Mouse (Mus musculus) 3T3-L1 (cell line): ENCODE results near the gene Ccnb1.
A peak's percentile ranks its signal among the peaks of the same experiment; 100 is the strongest.
"Not testable (repeated sequence)": the region's sequence is repeated elsewhere in the genome, so short reads cannot be mapped to it uniquely, and the experiment has no call there.

Experiments
- DNase-seq: peaks from one replicate; pipeline ENCODE4 v3.0.0-alpha.2; 2015; ENCODE audit warnings: low read depth, low spot score

Gene Ccnb1

DNA sequence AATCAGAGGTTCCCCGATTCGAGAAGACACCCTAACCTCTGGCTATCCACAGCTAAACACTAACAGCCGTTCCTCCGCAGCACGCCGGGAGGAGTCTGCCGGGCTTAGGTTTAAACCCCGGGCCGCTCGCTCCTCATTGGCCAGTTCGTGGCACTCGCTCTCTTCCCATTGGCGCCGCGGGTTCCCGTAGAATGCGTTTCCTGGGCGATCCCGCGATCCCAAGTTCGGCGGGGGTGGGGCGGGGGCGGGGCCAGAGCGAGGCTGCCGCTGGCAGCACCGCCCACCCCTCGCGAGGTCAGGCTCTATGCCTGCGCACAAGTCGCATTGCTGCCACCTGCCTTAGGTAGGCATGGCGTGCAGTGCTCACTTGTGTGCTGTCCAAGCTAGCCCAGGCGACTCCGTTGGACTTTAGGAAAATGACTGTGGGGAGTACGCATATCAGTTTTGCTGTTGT lies at the start of gene Ccnb1:
Gene Ccnb1 (minus strand): TSS at position 157 of the 454 bp plus-strand sequence.
- peak; percentile 94 for DNase-seq

DNA sequence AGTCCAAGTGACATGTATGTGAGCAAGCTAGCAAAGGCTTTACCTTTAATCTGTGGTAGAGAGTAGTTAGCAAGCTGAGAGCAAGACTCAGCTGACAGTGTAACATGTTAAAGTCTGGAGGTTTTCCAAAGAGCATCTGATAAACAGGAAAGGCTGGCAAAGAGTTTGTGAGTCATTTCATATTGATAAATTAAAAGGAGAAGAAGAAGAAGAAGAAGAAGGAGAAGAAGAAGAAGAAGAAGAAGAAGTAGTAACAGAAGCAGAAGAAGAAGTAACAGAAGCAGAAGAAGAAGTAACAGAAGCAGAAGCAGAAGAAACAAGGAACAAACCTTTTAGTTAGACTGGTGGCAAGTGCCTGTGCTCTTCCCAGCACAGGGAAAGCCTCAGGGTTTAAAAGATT lies 48.4 kb upstream of the Ccnb1 start:
- no peak for DNase-seq

DNA sequence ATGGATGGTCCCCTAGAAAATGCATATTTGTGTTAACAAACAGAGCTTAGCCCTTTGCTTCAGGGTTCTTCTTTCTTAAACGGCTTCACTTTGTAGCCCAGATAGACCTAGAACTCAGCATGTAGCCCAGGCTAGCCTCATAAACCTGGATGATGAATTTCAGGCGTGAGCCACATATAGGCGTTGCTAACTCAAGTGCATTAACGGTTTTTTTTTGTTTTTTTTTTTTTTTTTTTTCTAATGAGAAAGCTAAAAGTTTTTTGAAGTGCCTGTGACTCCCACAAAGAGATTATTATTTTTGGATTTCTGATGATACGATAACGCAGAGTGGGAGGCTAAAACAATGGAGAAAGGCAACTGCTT lies 47.3 kb upstream of the Ccnb1 start:
- no peak for DNase-seq

DNA sequence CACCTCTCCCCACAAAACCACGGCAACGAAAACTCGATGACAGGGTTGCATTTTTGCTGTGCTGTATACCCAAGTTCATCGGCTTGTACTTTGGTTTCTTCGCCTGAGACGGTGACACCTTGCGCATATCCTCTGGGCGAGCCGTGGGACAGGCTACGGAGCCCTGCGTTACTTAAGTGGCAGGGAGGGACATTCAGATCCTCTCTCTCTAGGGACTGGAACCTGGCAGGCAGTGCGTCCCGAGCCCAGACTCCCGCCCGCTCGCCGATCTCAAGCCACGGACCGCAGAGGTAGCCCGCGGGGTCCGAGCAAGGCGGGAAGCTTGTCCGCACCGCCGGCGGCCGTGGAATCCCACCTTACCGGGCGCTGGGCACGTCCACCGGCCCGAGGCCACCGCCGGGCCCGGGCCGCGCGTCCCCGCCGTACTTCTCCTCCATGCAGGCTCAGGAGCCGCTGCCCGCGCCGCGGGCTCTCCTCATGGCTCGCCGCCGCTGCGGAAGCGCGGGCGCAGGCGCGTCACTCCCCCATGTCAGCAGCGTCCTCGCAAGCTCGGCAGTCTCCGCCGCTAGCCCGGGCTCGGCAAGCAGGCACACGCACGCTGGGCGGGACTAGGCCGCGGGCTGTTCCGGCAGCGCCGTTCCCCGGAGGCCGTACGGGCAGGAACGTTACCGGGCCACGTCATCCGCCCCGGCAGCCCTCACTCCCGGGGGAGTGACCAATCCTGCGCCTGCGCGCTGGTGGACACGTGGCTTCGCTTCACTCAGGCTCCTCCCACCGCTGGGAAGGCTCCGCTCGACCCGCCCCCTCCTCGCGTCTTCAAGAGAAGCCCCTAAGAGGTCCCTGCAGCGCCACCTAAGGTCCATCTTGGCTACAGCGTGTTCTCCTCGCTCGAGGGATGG lies 46.6 kb upstream of the Ccnb1 start, which contains the start of gene Slc30a5:
Gene Slc30a5 (minus strand): TSS at position 687 of the 899 bp plus-strand sequence.
- peak; percentile 99 for DNase-seq

DNA sequence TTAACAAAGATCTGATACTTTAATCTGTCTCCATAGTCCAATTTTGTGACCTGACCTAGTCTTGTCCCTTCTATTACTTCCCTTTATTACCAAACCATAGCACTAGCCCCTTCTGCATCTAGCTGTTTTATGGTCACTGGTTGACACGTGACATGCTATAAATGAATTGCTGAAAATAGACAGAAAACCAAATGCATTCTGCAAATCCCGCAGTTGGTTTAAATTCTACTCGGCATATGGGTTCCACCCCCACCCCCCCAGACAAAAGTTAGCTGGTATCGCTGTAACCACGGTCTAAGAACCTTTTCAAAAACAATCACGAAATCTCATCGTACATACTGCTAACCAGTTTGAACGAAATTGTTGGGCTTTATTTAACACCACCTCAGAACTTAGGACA lies 45.8 kb upstream of the Ccnb1 start:
- DNase-seq, result peak; percentile 30

DNA sequence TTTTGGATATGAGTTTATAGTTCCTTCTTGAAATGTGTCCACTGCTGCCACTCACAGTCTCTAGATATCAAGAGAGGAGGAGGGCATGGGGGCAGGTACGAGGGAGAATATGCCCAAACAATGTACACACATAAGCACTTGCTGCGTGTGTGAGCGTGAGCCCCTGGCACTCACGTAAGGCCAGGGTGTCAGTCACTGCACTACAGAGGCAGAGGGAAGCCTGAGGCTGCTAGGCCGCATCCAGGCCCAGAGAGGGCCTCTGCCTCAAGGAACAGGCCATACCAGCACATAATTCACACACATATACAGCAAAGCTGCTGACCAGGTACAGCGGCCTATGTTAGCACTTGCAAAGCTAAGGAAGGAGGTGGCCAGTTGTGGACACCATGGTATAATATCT lies 44.8 kb upstream of the Ccnb1 start:
- DNase-seq, result no peak

DNA sequence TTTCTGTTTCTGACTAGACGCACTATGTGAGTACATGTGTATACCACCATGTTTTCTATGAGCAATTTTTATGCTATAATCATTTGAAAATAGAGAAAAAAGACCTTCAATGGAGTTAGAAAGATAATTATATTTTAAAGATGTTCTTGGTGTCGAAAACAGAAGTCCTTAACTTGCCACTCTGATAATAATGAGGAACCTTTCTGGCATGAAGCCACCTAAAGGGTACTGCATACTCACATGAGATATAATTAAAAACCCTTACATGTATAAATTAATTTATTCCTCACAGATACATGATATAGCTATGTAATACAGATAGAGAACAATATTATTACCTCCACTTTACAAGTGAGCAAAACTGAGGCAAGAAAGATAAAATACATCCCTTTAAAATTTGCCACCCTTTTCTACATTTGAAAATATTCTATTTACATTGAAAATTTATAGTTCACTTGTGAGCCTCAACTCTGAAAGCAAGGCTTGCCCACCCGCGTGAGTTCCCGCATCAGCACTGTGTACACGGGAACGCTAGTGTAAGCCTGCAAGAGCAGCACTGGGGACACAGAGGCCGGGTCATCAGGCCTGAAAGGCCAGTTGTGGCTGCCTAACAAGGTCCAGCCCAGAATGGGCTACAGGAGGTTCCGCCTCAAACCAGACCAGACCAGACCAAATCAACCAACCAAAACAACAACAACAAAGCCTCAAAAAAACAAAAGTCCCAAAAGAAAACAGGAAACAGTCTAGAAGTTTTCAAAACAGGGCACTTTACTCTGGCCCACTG lies 39.4 kb upstream of the Ccnb1 start:
- DNase-seq, result no peak

DNA sequence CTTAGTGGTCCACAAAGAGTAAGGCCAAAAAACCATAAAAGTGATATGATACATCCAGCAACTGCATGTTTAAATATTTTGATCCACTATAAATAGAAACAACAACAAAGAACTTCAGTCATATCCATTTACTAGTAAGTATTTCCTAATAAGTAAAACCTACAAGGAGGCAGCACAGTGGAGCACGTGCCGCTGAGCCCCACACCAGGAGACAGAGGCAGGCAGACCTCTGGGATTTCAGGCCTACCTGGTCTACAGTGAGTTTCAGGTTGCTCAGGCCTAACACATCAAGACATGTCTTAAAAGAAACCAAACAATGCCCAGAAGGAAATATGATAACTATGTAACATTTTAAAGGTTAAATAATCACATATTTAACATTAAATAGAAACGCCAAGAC lies 38.5 kb upstream of the Ccnb1 start:
- DNase-seq, result no peak

DNA sequence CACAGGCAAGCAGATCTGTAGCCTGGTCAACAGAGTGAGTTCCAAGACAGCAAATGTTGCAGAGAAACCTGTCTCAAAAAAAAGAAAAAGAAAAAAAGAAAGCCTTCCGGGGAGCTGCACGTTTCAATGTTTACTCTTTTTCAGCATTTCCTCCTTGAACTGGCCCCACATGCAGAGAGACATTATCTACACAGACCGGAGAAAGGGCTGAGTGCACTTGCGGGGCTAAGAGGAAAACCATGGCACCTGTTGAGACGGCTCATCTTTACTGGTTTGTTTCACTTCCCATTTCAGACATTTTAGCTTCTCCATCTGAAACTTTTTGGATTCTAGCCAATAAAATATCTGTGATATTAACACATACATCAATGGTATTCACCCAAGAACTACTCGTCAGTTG lies 37.9 kb upstream of the Ccnb1 start:
- no peak for DNase-seq

DNA sequence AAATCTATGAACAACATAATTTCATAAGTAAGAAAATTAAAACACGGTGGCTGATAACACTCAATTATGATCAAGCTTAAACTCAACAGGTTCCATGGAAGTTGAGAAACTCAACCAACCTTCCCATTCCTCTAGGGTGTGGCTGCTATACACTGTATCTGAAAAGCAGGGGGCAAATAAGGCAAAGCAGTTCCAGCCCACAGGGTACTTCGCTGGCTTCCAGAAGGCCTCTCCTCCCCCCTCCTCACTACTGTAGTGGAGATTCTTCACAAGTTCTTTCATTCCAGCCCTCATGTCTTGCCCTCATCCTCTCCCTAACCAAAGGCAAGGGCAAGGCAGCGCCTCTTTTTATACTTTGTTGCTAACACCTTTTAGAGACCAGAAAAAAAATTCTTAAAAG lies 37.5 kb upstream of the Ccnb1 start:
- no peak for DNase-seq

DNA sequence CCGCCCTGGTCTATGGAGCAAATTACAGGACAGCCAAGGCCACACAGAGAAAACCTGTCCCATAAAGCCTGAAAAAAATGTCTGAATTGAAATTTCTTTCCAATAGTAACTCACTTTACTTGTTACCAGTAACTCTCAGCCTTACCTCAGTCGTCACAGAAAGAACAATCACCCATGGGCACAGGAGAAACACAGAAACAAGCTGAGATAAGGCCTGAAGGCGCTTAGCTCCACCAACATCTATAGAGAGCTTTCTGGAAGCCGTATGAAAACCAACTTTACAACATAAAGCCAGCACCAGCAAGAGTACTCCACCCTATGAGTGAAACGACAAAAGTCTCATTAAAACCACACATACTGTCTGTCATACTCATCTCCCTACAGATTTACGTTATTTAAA lies 28.1 kb upstream of the Ccnb1 start:
- DNase-seq, result no peak

DNA sequence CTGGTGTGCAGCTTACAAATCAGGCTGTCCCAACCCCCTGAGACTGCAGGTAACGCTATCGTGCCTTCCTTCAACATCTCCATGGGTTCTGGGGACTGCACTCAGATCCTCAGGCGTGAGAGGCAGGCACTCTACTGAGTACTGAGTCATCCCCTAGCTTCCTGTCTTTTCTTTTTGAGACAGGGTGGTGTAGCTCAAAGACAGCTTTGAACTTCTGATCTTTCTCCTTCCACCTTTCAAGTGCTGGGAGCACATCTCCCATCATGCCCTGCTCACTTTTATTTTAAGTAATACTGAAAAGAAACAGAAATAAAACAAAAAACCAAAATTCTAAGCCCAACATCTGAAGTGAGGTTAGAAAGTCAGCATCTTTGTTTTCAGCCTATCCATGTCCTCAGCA lies 19.4 kb upstream of the Ccnb1 start:
- no peak for DNase-seq

DNA sequence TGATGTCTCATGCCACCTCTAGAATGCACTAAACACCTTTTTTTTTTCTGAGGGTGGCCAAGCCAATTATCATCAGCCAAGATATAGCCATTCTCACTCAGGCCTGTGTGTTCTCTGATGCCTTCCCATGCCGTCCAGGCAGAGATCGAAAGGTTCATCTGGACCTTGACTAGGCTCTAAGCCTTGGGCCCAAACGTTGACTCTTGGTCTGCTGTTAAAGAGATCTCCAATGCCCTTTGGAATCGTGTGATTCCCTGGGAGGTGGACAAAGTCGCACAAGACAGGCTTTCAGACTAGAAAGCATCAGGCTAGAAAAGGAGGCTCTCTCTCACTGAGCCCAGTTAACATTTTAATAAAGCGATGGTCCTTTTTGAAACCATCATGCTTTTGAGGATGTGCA lies 10.8 kb upstream of the Ccnb1 start:
- no peak for DNase-seq

DNA sequence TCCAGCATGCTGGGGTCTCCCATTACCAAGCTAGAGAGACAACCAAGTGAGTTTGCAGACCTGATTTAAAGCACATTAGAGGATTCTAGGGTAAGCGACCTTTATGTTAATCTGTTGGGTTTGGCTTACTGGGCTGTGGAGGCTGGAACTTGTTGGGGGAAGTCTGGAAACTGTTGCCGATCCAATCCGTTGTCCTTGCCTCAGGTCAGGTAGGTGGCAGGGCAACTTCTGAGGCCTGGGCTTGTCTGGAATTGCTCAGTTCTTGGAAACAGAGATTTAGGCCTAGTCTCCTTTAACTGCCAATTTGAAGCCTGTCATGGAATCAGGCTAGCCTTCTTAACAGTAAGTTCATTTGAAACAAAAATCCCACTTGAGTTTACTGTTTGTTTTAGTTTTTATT lies 2.7 kb upstream of the Ccnb1 start:
- no peak for DNase-seq

DNA sequence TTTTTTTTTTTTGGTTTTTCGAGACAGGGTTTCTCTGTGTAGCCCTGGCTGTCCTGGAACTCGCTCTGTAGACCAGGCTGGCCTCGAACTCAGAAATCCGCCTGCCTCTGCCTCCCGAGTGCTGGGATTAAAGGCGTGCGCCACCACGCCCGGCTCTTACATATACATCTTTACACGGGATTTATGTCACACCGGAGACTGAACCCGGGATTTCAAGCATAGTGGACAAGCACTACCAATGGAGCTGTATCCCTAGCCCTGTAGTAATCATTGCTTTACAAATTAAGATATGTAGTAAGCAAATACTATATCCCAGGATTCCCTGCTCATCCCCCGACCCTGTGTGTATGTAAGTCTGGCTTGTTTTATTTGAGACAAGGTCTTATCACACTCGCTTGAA lies 1.7 kb upstream of the Ccnb1 start:
- not testable (repeated sequence) for DNase-seq

DNA sequence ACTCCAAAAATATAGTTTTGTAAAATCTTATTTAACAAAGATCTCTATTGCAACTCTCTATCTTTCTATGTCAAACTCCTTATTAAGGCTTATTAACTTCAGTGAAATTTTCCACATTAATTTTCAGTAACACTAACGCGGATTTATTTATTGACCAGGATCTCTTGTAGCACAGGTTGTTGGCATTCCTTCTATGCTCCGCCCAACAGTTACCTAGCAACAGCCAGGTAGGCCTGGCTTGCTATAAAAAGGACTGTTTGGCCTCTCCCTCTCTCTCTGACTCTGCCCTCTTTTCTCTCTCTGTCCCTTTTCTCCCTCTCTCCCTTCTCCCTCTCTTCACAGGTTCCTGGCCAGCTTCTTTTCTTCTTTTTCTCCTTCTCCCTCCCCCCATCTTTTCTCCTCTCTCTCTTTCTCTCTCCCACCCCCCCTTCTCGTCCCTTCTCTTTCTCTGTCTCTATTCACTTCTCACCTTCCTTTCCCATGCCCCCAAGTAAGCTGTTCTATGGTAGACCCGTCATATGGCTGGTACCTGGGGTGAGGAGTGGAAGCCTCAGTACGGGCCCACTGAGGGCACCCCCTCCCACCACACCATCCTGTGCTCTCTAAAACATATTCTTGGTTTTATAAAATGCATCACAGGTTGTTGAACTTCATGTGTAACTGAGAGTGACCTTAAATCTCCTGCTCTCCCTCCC lies 1.1 kb upstream of the Ccnb1 start:
- DNase-seq, result no peak

DNA sequence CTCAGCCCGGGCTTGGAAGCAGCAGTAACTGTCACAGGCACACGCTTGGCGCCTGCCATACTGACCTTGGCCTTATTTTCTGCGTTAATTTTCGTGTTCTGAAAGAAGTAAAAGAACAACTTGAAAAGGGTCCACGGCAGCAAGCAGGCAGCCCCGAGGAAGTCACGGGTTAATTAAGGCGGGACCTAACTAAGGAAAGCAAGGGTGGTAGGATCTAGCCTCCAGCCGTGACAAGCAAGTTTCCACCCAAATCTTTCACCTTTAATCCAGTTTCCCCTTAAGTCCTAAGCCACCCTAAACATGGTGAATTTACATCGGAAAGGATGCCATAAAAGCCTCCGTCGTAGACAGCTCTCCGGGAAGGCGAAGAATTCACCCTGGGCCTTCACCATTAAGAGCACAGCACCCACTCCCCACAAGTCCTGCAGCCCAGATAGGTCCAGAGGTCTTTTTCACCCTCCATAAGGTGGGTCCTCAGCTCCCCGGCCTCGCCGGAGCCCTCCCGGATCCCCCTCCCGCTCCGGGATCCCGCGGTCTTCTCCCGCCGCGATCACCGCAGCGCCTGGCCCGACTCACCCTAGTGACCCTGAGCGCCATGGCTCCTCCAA lies 460 bp downstream of the Ccnb1 start:
- DNase-seq, result peak; percentile 34

DNA sequence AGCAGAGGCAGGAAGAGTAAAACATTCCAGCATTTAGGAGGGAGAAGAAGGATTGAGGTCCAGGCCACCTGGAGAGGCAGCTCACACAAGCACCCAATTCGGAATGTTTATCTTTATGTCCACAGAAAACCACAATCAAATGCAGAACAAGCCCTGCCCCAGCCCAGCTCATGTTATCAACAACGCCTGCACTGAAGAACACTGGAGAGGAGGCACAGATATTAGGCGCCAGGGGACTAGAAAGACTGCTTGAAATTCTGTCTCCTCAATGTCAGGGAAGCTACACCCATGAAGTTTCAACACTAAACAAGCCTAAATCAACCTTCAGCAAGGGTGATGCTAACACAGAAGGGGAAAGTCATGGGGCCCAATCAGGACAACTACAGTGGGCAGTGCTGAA lies 8.9 kb downstream of the Ccnb1 start:
- no peak for DNase-seq

DNA sequence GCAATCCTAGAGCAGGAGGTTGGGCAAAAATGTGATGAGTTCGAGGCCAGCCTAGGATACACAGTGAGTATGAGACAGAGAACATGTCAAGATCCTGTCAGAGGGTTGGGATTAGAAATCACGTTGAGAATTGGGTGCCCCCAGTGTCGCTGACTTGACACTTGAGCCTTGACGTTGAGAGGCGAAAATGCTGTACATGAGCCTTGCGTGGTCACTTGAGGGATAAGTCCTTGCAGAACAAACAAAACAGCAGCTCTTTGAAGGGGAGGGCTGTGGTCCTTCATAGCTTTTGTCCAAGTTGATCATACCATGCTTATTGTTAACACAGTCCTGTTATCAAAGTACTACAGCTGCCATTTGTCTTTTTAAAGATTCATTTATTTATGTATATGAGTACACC lies 9.7 kb downstream of the Ccnb1 start:
- DNase-seq, result no peak

DNA sequence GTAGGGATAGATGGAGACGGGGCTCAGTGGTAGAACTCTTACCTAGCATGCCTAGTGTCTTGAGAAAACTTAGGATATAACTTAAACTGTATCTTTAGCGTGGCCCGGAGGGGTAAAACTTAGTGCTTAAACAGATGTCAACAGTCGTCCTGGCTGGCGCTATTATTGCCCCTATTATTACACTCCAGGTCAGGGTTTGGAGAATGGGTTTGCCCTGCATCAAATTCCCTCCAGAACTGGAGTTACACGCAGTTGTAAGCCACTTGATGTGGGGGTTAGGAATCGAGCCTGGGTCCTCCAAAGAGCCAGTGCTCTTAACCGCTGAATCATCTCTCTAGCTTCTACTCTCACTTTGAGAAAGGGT lies 10.3 kb downstream of the Ccnb1 start:
- no peak for DNase-seq

DNA sequence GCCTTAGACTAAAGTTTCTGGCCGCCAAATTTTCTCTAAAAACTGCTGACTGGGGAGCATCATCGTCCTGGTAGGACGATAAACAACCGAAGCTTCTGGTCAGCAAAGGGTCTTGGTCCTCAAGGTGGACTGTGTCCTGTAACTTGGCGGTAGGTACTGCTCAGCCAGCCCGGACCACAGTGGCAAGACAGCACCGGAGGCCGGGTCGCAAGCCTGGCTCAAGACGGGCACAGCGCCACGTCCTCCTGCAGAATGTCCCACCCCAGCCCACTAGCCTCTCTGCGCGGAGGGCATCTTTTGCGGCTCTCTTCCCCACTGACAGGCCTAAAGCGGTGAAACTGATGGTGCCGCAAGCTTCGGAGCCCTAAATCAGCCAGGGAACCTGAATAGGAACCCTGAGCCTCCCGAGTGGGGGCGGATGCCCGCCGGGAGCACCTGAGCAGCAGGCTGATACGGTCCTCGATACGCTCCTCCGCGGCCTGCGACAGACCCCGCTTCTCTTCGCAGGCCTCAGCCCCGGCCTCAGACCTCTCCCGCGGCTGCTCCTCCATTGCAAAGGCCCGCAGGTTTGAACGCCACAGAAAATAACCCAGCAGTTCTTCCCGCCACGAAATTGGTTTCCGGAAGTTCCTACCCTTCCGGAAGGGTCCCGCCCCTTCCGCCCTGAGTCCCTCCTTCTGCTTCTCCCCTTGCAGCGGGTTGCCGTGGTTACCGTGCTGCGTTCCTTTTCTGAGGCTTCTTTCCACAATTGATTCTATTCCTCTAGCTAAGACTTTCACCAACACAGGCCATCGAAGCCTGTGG lies 10.9 kb downstream of the Ccnb1 start, which contains the start of gene Cenph:
Gene Cenph (minus strand): TSS at position 648 of the 804 bp plus-strand sequence.
- DNase-seq, result peak; percentile 95
